Mouse (Mus musculus) frontal cortex, adult 2 months (tissue): ENCODE data around the gene Gm45521. TPM values are rescaled to one million over a fixed set of nuclear protein-coding genes. Genes with fewer than 3 reads are reported as not detected.
"Not testable (repeated sequence)": the region's sequence is repeated elsewhere in the genome, so short reads cannot be mapped to it uniquely, and the experiment has no call there.

Source experiments
- DNase-seq, 2 experiments: peaks; one replicate each; pipeline ENCODE4 v3.0.0; 2022; ENCODE audit warnings: low spot score in 1 of 2; ENCODE audit errors: extremely low spot score in 1 of 2
- polyA plus RNA-seq: library from polyadenylated mRNA; depleted of rRNA; stranded (reverse); fragments of >200 nt; gene quantifications from 2 replicates; pipeline ENCODE4 v1.2.3, GENCODE M21; 2012; rRNA removed

The Gm45521 gene
- polyA plus RNA-seq, 1 experiment = not detected

GRCm38 (mm10) chr14:7997255-7997696, 40.2 kb downstream of the Gm45521 start:
- peak; percentile 82 to 97 for DNase-seq

- no peak for DNase-seq
Observed at GRCm38 (mm10) chr14:7999030-7999429, 41.9 kb downstream of the Gm45521 start.

- DNase-seq = no peak
Observed at GRCm38 (mm10) chr14:7999435-7999834, 42.3 kb downstream of the Gm45521 start.

GRCm38 (mm10) chr14:8000247-8000646, 43.2 kb downstream of the Gm45521 start:
- DNase-seq = no peak

GRCm38 (mm10) chr14:8000831-8001685, 44.0 kb downstream of the Gm45521 start:
- peak; percentile 52 to 71 for DNase-seq

GRCm38 (mm10) chr14:8002432-8003092, 45.5 kb downstream of the Gm45521 start, which contains the start of gene Abhd6:
Gene Abhd6 (plus strand): TSS chr14:8002902.
- DNase-seq = peak; percentile 70 to 91

- peak in 1 of 2 experiments; percentile 71 for DNase-seq
Observed at GRCm38 (mm10) chr14:8003093-8003670, 46.1 kb downstream of the Gm45521 start.

GRCm38 (mm10) chr14:8003727-8004670, 46.9 kb downstream of the Gm45521 start:
- DNase-seq = peak in 1 of 2 experiments; percentile 28

GRCm38 (mm10) chr14:8006061-8006460, 49.0 kb downstream of the Gm45521 start:
- not testable (repeated sequence) for DNase-seq

- no peak for DNase-seq
Observed at GRCm38 (mm10) chr14:8007084-8007483, 50.0 kb downstream of the Gm45521 start.

- DNase-seq = no peak
Observed at GRCm38 (mm10) chr14:8007486-8007885, 50.4 kb downstream of the Gm45521 start.

GRCm38 (mm10) chr14:8007923-8008322, 50.8 kb downstream of the Gm45521 start:
- DNase-seq = peak in 1 of 2 experiments; percentile 31

Other genes starting within 250 kb of the Gm45521 start
- not detected in 2 replicates for gene Gm26661, start 165.7 kb upstream of the Gm45521 start, polyA plus RNA-seq
- 29.2 and 31.5 TPM in 2 replicates for gene Flnb, start 139.3 kb upstream of the Gm45521 start, polyA plus RNA-seq
- 0.08 TPM in 2 replicates for gene Dnase1l3, start 37.3 kb downstream of the Gm45521 start, polyA plus RNA-seq
- 46.4 and 50.4 TPM in 2 replicates for gene Abhd6, start 45.6 kb downstream of the Gm45521 start, polyA plus RNA-seq
- gene Rpp14, start 123.1 kb downstream of the Gm45521 start, polyA plus RNA-seq = 30.6 and 30.7 TPM in 2 replicates
- 44.9 and 46.5 TPM in 2 replicates for gene Pxk, start 140.9 kb downstream of the Gm45521 start, polyA plus RNA-seq
- gene Pdhb, start 215.7 kb downstream of the Gm45521 start, polyA plus RNA-seq = 220 and 233 TPM in 2 replicates